Mouse (Mus musculus) heart, postnatal 0 days (tissue): ENCODE results near the gene Nebl.

Source experiments
- CTCF ChIP-seq: IDR thresholded peaks from 2 replicates; pipeline ENCODE4 v1.5.1; 2016; ENCODE audit warnings: antibody characterized with exemption, control low read depth, low read depth
- EP300 ChIP-seq: IDR thresholded peaks from 2 replicates; pipeline ENCODE4 v1.6.1; 2016; ENCODE audit warnings: antibody characterized with exemption, low read depth

DNA sequence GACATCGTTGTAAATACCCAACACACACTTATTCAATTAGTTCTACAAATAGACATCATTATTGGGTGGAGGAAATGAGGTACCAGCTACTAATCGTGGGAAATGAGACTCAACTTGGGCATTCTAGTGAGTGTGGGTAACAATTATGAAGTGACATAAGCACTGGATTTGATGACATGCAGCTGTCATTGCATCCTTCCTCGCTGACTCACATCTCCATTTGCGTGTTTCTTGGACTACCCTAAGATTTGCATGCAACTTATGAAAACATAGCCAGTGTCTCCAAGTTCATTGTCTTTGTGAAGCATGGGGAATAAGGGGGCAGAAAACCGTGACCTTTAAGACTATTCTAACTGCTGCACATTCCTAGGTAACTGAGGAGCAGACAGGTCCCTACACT, 339.9 kb downstream of the Nebl start:
- TF ChIP-seq CTCF (no peak), EP300 (no peak)
